Mouse (Mus musculus) midbrain, embryonic 11.5 days (tissue): Measurements from ENCODE around the gene Smurf2. TPM values are rescaled to one million over a fixed set of nuclear protein-coding genes. Genes with fewer than 3 reads are reported as not detected.

Experiments used
- ATAC-seq: fragments of 200-750 bp; cut with Nextera tagmentation; 2 replicates; pipeline ENCODE4 v1.8.0; 2017; ENCODE audit warnings: moderate TSS enrichment, moderate library complexity; ENCODE audit not compliant: low FRiP score
- DNase-seq: peaks from one replicate; pipeline ENCODE4 v3.0.0; 2015; ENCODE audit warnings: low spot score; ENCODE audit errors: missing footprints
- H3K27ac ChIP-seq: fragments of 300-500 bp; sonication (generic); 2 replicates; pipeline ENCODE4 v1.5.1; 2014; ENCODE audit warnings: low read depth, low read length
- H3K27me3 ChIP-seq: fragments of 300-500 bp; sonication (generic); 2 replicates; pipeline ENCODE4 v1.6.1; 2014; ENCODE audit warnings: mild to moderate bottlenecking, low read length, moderate library complexity, mixed read lengths; ENCODE audit not compliant: control insufficient read depth, insufficient read depth
- H3K36me3 ChIP-seq: fragments of 300-500 bp; sonication (generic); 2 replicates; pipeline ENCODE4 v1.6.1; 2014; ENCODE audit warnings: mild to moderate bottlenecking, low read length, moderate library complexity, mixed read lengths; ENCODE audit not compliant: control insufficient read depth, insufficient read depth
- H3K4me1 ChIP-seq: fragments of 300-500 bp; sonication (generic); 2 replicates; pipeline ENCODE4 v1.6.1; 2014; ENCODE audit warnings: low read length; ENCODE audit not compliant: control insufficient read depth, insufficient read depth
- H3K4me2 ChIP-seq: fragments of 300-500 bp; sonication (generic); 2 replicates; pipeline ENCODE4 v1.6.1; 2014; ENCODE audit warnings: mild to moderate bottlenecking, moderate library complexity
- H3K4me3 ChIP-seq: fragments of 300-500 bp; sonication (generic); 2 replicates; pipeline ENCODE4 v1.5.1; 2014; ENCODE audit warnings: low read depth, low read length
- H3K9ac ChIP-seq: fragments of 300-500 bp; sonication (generic); 2 replicates; pipeline ENCODE4 v1.6.1; 2014; ENCODE audit warnings: low read length
- H3K9me3 ChIP-seq: fragments of 300-500 bp; sonication (generic); 2 replicates; pipeline ENCODE4 v1.6.1; 2016; ENCODE audit warnings: low read length; ENCODE audit not compliant: control insufficient read depth
- WGBS: fragments of 180-500 bp; shearing (Covaris S2); extraction: QIAGEN DNeasy Blood & Tissue Kit; methylation state at CpG from one replicate; pipeline ENCODE4 v1.1.7; 2014; 5-methylcytosine and 5-hydroxymethylcytosine counted together
- polyA plus RNA-seq: library from polyadenylated mRNA; unstranded; fragments of >200 nt; fragmentation: Nextera tagmentation; extraction: Ambion mirVana; gene quantifications from 2 replicates; pipeline ENCODE4 v1.2.1, GENCODE M21; 2014

Smurf2 gene
- polyA plus RNA-seq, 1 experiment from 2014 or later: 20.6 TPM

- Histone ChIP-seq H3K4me3 (no peak overlapping the region), H3K9ac (no peak overlapping the region), H3K9me3 (no peaks in the 10 kb centered on the region), H3K27ac (no peak overlapping the region), H3K27me3 (no peaks in the 10 kb centered on the region), H3K4me2 (no peak overlapping the region), H3K36me3 (no peaks in the 10 kb centered on the region), H3K4me1 (no peaks in the 10 kb centered on the region)
- 78% methylated on average over 12 of the region's 12 CpGs for WGBS
- DNase-seq (no peak), ATAC-seq (no peak)
Observed at GRCm38 (mm10) chr11:106957271-106957980, 36.9 kb upstream of the Smurf2 start.

- Histone ChIP-seq H3K9ac (no peak overlapping the region), H3K36me3 (no peaks in the 10 kb centered on the region), H3K4me3 (no peak overlapping the region), H3K27ac (no peak overlapping the region), H3K4me2 (no peak overlapping the region), H3K27me3 (no peaks in the 10 kb centered on the region), H3K4me1 (no peaks in the 10 kb centered on the region), H3K9me3 (no peaks in the 10 kb centered on the region)
- no peak for DNase-seq
- ATAC-seq: no peak
- 82% methylated on average over 8 of the region's 8 CpGs for WGBS
Observed at GRCm38 (mm10) chr11:106954566-106954965, 34.1 kb upstream of the Smurf2 start.

GRCm38 (mm10) chr11:106954116-106954515 is 33.6 kb upstream of the Smurf2 start:
- no peak for DNase-seq
- Histone ChIP-seq H3K27me3 (no peaks in the 10 kb centered on the region), H3K9ac (no peak overlapping the region), H3K36me3 (no peaks in the 10 kb centered on the region), H3K4me3 (no peak overlapping the region), H3K27ac (no peak overlapping the region), H3K9me3 (no peaks in the 10 kb centered on the region), H3K4me2 (no peak overlapping the region), H3K4me1 (no peaks in the 10 kb centered on the region)
- 83% methylated on average over 9 of the region's 9 CpGs for WGBS
- ATAC-seq: no peak

- no peak overlapping the region for H3K4me3 ChIP-seq
- no peak for DNase-seq
- H3K36me3 ChIP-seq: no peaks in the 10 kb centered on the region
- H3K9ac ChIP-seq: no peak overlapping the region
- no peak for ATAC-seq
- no peaks in the 10 kb centered on the region for H3K4me1 ChIP-seq
- H3K27me3 ChIP-seq: no peaks in the 10 kb centered on the region
- no peaks in the 10 kb centered on the region for H3K9me3 ChIP-seq
- H3K27ac ChIP-seq: no peak overlapping the region
- no peak overlapping the region for H3K4me2 ChIP-seq
- 87% methylated on average over 5 of the region's 5 CpGs for WGBS
Observed at GRCm38 (mm10) chr11:106937306-106937705, 16.8 kb upstream of the Smurf2 start.

GRCm38 (mm10) chr11:106930366-106930765 is 9.9 kb upstream of the Smurf2 start:
- Histone ChIP-seq H3K4me2 (no peak overlapping the region), H3K9ac (no peak overlapping the region), H3K36me3 (no peaks in the 10 kb centered on the region), H3K27me3 (no peaks in the 10 kb centered on the region), H3K4me1 (no peaks in the 10 kb centered on the region), H3K27ac (no peak overlapping the region), H3K4me3 (no peak overlapping the region), H3K9me3 (no peaks in the 10 kb centered on the region)
- 83% methylated on average over 9 of the region's 9 CpGs for WGBS
- DNase-seq: peak; percentile 59
- no peak for ATAC-seq

GRCm38 (mm10) chr11:106928935-106929334 is 8.4 kb upstream of the Smurf2 start:
- H3K27ac ChIP-seq: no peak overlapping the region
- WGBS: 54% methylated on average over 2 of the region's 2 CpGs

GRCm38 (mm10) chr11:106927950-106928349 is 7.4 kb upstream of the Smurf2 start:
- no peak overlapping the region for H3K4me2 ChIP-seq
- H3K4me1 ChIP-seq: no peaks in the 10 kb centered on the region
- 94% methylated on average over 5 of the region's 5 CpGs for WGBS
- no peak overlapping the region for H3K27ac ChIP-seq
- no peaks in the 10 kb centered on the region for H3K27me3 ChIP-seq
- H3K9ac ChIP-seq: no peak overlapping the region
- no peak for DNase-seq
- H3K9me3 ChIP-seq: no peaks in the 10 kb centered on the region
- H3K4me3 ChIP-seq: no peak overlapping the region
- H3K36me3 ChIP-seq: no peaks in the 10 kb centered on the region
- no peak for ATAC-seq

More at GRCm38 (mm10) chr11:106928935-106929334, 8.4 kb upstream of the Smurf2 start:
- no peaks in the 10 kb centered on the region for H3K27me3 ChIP-seq
- H3K4me2 ChIP-seq: no peak overlapping the region
- H3K4me1 ChIP-seq: no peaks in the 10 kb centered on the region
- no peak overlapping the region for H3K9ac ChIP-seq
- no peaks in the 10 kb centered on the region for H3K36me3 ChIP-seq
- no peaks in the 10 kb centered on the region for H3K9me3 ChIP-seq
- no peak overlapping the region for H3K4me3 ChIP-seq
- DNase-seq (no peak), ATAC-seq (no peak)

- H3K9ac ChIP-seq: no peak overlapping the region
- 96% methylated on average over 5 of the region's 5 CpGs for WGBS
Observed at GRCm38 (mm10) chr11:106927226-106927625, 6.7 kb upstream of the Smurf2 start.

GRCm38 (mm10) chr11:106926732-106927131 is 6.2 kb upstream of the Smurf2 start:
- Histone ChIP-seq H3K27me3 (no peaks in the 10 kb centered on the region), H3K9me3 (no peaks in the 10 kb centered on the region), H3K4me1 (no peaks in the 10 kb centered on the region), H3K4me2 (no peak overlapping the region), H3K36me3 (no peaks in the 10 kb centered on the region), H3K27ac (no peak overlapping the region), H3K9ac (no peak overlapping the region), H3K4me3 (no peak overlapping the region)
- ATAC-seq (no peak), DNase-seq (no peak)
- WGBS: 80% methylated on average over 4 of the region's 4 CpGs

More at GRCm38 (mm10) chr11:106927226-106927625, 6.7 kb upstream of the Smurf2 start:
- DNase-seq (no peak), ATAC-seq (no peak)
- Histone ChIP-seq H3K4me3 (no peak overlapping the region), H3K27ac (no peak overlapping the region), H3K4me1 (no peaks in the 10 kb centered on the region), H3K36me3 (no peaks in the 10 kb centered on the region), H3K9me3 (no peaks in the 10 kb centered on the region), H3K4me2 (no peak overlapping the region), H3K27me3 (no peaks in the 10 kb centered on the region)
